Mouse (Mus musculus) MEL (cell line): ENCODE measurements around the gene Tmem145. TPM values are rescaled to one million over a fixed set of nuclear protein-coding genes. Genes with fewer than 3 reads are reported as not detected.

ENCODE experiments used
- DNase-seq: peaks from one replicate; pipeline ENCODE4 v3.0.0; 2011; ENCODE audit warnings: low read depth, low spot score
- H3K27ac ChIP-seq: 2 replicates; pipeline ENCODE4 v1.5.1; 2012; ENCODE audit warnings: low read depth, mild to moderate bottlenecking, control low read depth, low read length, moderate library complexity; ENCODE audit not compliant: control insufficient read depth
- H3K27me3 ChIP-seq, 2 experiments: fragments of 150-350 bp in 1 of 2; sonication (generic) in 1 of 2; 2 replicates each; pipeline ENCODE4 v1.6.1; 2012; ENCODE audit warnings: low read length in 2 of 2, mild to moderate bottlenecking in 2 of 2, improper control_type of control experiment in 1 of 2, moderate library complexity in 1 of 2; ENCODE audit not compliant: insufficient read depth in 2 of 2, control insufficient read depth in 1 of 2
- H3K36me3 ChIP-seq, 2 experiments: 2 replicates each; pipeline ENCODE4 v1.6.1; 2012 to 2014; ENCODE audit warnings: low read length in 2 of 2, improper control_type of control experiment in 1 of 2, inconsistent platforms in 1 of 2, mild to moderate bottlenecking in 1 of 2; ENCODE audit not compliant: insufficient read depth in 2 of 2, control insufficient read depth in 1 of 2
- H3K4me1 ChIP-seq, 2 experiments: fragments of 150-350 bp in 1 of 2; sonication (generic) in 1 of 2; 2 replicates each; pipeline ENCODE4 v1.6.1; 2012; ENCODE audit warnings: low read length in 2 of 2, improper control_type of control experiment in 1 of 2, mild to moderate bottlenecking in 1 of 2; ENCODE audit not compliant: insufficient read depth in 2 of 2, control insufficient read depth in 1 of 2
- H3K4me3 ChIP-seq, 2 experiments: fragments of 150-350 bp in 1 of 2; sonication (generic) in 1 of 2; 2 replicates each; pipeline ENCODE4 v1.5.1; 2012; ENCODE audit warnings: low read depth in 2 of 2, low read length in 2 of 2, mild to moderate bottlenecking in 2 of 2, moderate library complexity in 2 of 2, control low read depth in 1 of 2, improper control_type of control experiment in 1 of 2; ENCODE audit not compliant: control insufficient read depth in 1 of 2, insufficient read depth in 1 of 2
- H3K79me2 ChIP-seq: 2 replicates; pipeline ENCODE4 v1.6.1; 2012; ENCODE audit warnings: mild to moderate bottlenecking, low read length, moderate library complexity; ENCODE audit not compliant: control insufficient read depth, poor library complexity, insufficient read depth
- H3K9ac ChIP-seq: 2 replicates; pipeline ENCODE4 v1.6.1; 2012; ENCODE audit warnings: low read depth, mild to moderate bottlenecking, control low read depth, low read length, moderate library complexity; ENCODE audit not compliant: control insufficient read depth, poor library complexity, severe bottlenecking
- H3K9me3 ChIP-seq: fragments of 150-350 bp; sonication (generic); replicated peaks from 2 replicates; pipeline ENCODE4 v1.6.1; 2012; ENCODE audit warnings: mild to moderate bottlenecking, low read length, improper control_type of control experiment, moderate library complexity; ENCODE audit not compliant: insufficient read depth
- BHLHE40 ChIP-seq: IDR thresholded peaks from 2 replicates; pipeline ENCODE4 v1.6.1; 2012; ENCODE audit warnings: low read depth, mild to moderate bottlenecking, inconsistent platforms, low read length, improper control_type of control experiment, borderline replicate concordance
- CTCF ChIP-seq, 3 experiments: IDR thresholded peaks in 2 of 3; conservative IDR thresholded peaks in 1 of 3; 2 replicates each; pipeline ENCODE4 v1.5.1; 2011 to 2012; ENCODE audit warnings: low read length in 3 of 3, low read depth in 2 of 3, mild to moderate bottlenecking in 2 of 3, improper control_type of control experiment in 1 of 3, inconsistent platforms in 1 of 3, mixed read lengths in 1 of 3, moderate library complexity in 1 of 3; ENCODE audit not compliant: control insufficient read depth in 1 of 3, insufficient read depth in 1 of 3, poor library complexity in 1 of 3, severe bottlenecking in 1 of 3
- E2F4 ChIP-seq: IDR thresholded peaks from 2 replicates; pipeline ENCODE4 v1.6.1; 2011; ENCODE audit warnings: low read depth, low read length, improper control_type of control experiment, borderline replicate concordance
- EP300 ChIP-seq, 2 experiments: IDR thresholded peaks; 2 replicates each; pipeline ENCODE4 v1.6.1; 2011; ENCODE audit warnings: improper control_type of control experiment in 2 of 2, low read length in 2 of 2, low read depth in 1 of 2, mild to moderate bottlenecking in 1 of 2
- ETS1 ChIP-seq: IDR thresholded peaks from 2 replicates; pipeline ENCODE4 v1.6.1; 2012; ENCODE audit warnings: low read depth, mild to moderate bottlenecking, inconsistent platforms, low read length, improper control_type of control experiment, moderate library complexity
- GABPA ChIP-seq: IDR thresholded peaks from 2 replicates; pipeline ENCODE4 v1.6.1; 2012; ENCODE audit warnings: low read depth, mild to moderate bottlenecking, inconsistent platforms, low read length, improper control_type of control experiment, moderate library complexity
- HCFC1 ChIP-seq: IDR thresholded peaks from 2 replicates; pipeline ENCODE4 v1.6.1; 2012; ENCODE audit warnings: low read depth, mild to moderate bottlenecking, inconsistent platforms, low read length, improper control_type of control experiment, moderate library complexity
- JUND ChIP-seq: IDR thresholded peaks from 2 replicates; pipeline ENCODE4 v1.6.1; 2011; ENCODE audit warnings: low read depth, mild to moderate bottlenecking, improper control_type of control experiment, low read length
- KAT2A ChIP-seq: conservative IDR thresholded peaks from 2 replicates; pipeline ENCODE4 v1.6.1; 2012; ENCODE audit warnings: low read depth, low read length, improper control_type of control experiment, inconsistent platforms
- MAX ChIP-seq: IDR thresholded peaks from 2 replicates; pipeline ENCODE4 v1.6.1; 2011; ENCODE audit warnings: low read length, improper control_type of control experiment
- MAZ ChIP-seq: IDR thresholded peaks from 2 replicates; pipeline ENCODE4 v1.6.1; 2012; ENCODE audit warnings: low read depth, mild to moderate bottlenecking, inconsistent platforms, low read length, improper control_type of control experiment
- MEF2A ChIP-seq: IDR thresholded peaks from 2 replicates; pipeline ENCODE4 v1.6.1; 2014; ENCODE audit warnings: low read depth, mild to moderate bottlenecking, inconsistent platforms, low read length, improper control_type of control experiment; ENCODE audit not compliant: poor library complexity, insufficient replicate concordance, severe bottlenecking; ENCODE audit errors: extremely low read depth
- MYB ChIP-seq: IDR thresholded peaks from 2 replicates; pipeline ENCODE4 v1.6.1; 2011; ENCODE audit warnings: mild to moderate bottlenecking, low read depth, low read length, improper control_type of control experiment
- NELFE ChIP-seq: IDR thresholded peaks from 2 replicates; pipeline ENCODE4 v1.6.1; 2011; ENCODE audit warnings: low read depth, low read length, improper control_type of control experiment
- POLR2AphosphoS2 ChIP-seq: IDR thresholded peaks from 2 replicates; pipeline ENCODE4 v1.6.1; 2011; ENCODE audit warnings: low read length, improper control_type of control experiment
- POLR2AphosphoS5 ChIP-seq: IDR thresholded peaks from 2 replicates; pipeline ENCODE4 v1.6.1; 2012; ENCODE audit warnings: low read depth, borderline replicate concordance, mild to moderate bottlenecking, inconsistent platforms, low read length, moderate library complexity, mixed read lengths
- RAD21 ChIP-seq: IDR thresholded peaks from 2 replicates; pipeline ENCODE4 v1.6.1; 2011; ENCODE audit warnings: mild to moderate bottlenecking, low read depth, low read length, improper control_type of control experiment
- SIN3A ChIP-seq: IDR thresholded peaks from 2 replicates; pipeline ENCODE4 v1.6.1; 2012; ENCODE audit warnings: low read length, improper control_type of control experiment, inconsistent platforms
- SMC3 ChIP-seq: IDR thresholded peaks from 2 replicates; pipeline ENCODE4 v1.6.1; 2011; ENCODE audit warnings: low read depth, low read length, improper control_type of control experiment
- TBP ChIP-seq: IDR thresholded peaks from 2 replicates; pipeline ENCODE4 v1.8.0; 2011; ENCODE audit warnings: low read depth, low read length, improper control_type of control experiment
- TCF12 ChIP-seq: IDR thresholded peaks from 2 replicates; pipeline ENCODE4 v1.6.1; 2014; ENCODE audit warnings: low read depth, mild to moderate bottlenecking, inconsistent platforms, low read length, improper control_type of control experiment, moderate library complexity
- UBTF ChIP-seq: IDR thresholded peaks from 2 replicates; pipeline ENCODE4 v1.6.1; 2012; ENCODE audit warnings: low read depth, mild to moderate bottlenecking, inconsistent platforms, low read length, improper control_type of control experiment, moderate library complexity, borderline replicate concordance; ENCODE audit not compliant: insufficient read depth
- ZC3H11A ChIP-seq: IDR thresholded peaks from 2 replicates; pipeline ENCODE4 v1.6.1; 2012; ENCODE audit warnings: low read depth, mild to moderate bottlenecking, inconsistent platforms, low read length, improper control_type of control experiment
- ZKSCAN1 ChIP-seq: IDR thresholded peaks from 2 replicates; pipeline ENCODE4 v1.6.1; 2012; ENCODE audit warnings: low read depth, mild to moderate bottlenecking, inconsistent platforms, low read length, improper control_type of control experiment, moderate library complexity
- ZMIZ1 ChIP-seq: IDR thresholded peaks from 2 replicates; pipeline ENCODE4 v1.6.1; 2012; ENCODE audit warnings: low read depth, mild to moderate bottlenecking, inconsistent platforms, low read length, improper control_type of control experiment, moderate library complexity
- ZNF384 ChIP-seq: IDR thresholded peaks from 2 replicates; pipeline ENCODE4 v1.6.1; 2012; ENCODE audit warnings: low read depth, mild to moderate bottlenecking, inconsistent platforms, low read length, improper control_type of control experiment
- polyA plus RNA-seq, 2 experiments: library from polyadenylated mRNA; stranded (reverse) in 1 of 2; unstranded in 1 of 2; fragments of >175 nt in 1 of 2; fragments of >200 nt in 1 of 2; gene quantifications; 2 replicates each; pipeline versions ENCODE4 v1.2.1 to v1.2.4; 2012; ENCODE audit warnings: low replicate concordance in 2 of 2, low read depth in 1 of 2; ENCODE audit not compliant: insufficient read length in 2 of 2, insufficient read depth in 1 of 2, missing spikeins in 1 of 2
- total RNA-seq: library from RNA; depleted of rRNA; stranded (reverse); fragments of 300-350 nt; gene quantifications from 2 replicates; pipeline ENCODE4 v1.2.3, GENCODE M21; 2012

The Tmem145 gene
- total and polyA plus RNA-seq, 3 experiments, result not detected

- no peak for TF ChIP-seq POLR2AphosphoS5
- 0 out of 2 replicates have a peak, but pooled peaks have one; percentile 9 for TF ChIP-seq ETS1
- no peak for TF ChIP-seq BHLHE40
- TF ChIP-seq CTCF (IDR thresholded peaks at IDR 0.05 in 2 of 3, conservative IDR thresholded peaks at IDR 0.05 in 1 of 3; ENCODE audit: control insufficient read depth in 1 of 3, insufficient read depth in 1 of 3, low read depth in 2 of 3, low read length in 3 of 3, poor library complexity in 1 of 3, severe bottlenecking in 1 of 3), result no peak
- TF ChIP-seq TBP, result 0 out of 2 replicates have a peak, but pooled peaks have one; percentile 12
- TF ChIP-seq GABPA, result no peak
- no peak for TF ChIP-seq UBTF
- no peak for TF ChIP-seq ZNF384
- TF ChIP-seq JUND, result no peak
- peak; percentile 4; the same call in 1 of the 2 replicates for TF ChIP-seq SIN3A
- no peak; the same call in 1 of the 2 replicates for TF ChIP-seq NELFE
- TF ChIP-seq POLR2AphosphoS2, result no peak
Measured at GRCm38 (mm10) chr7:25317446-25317999, 11.6 kb downstream of the Tmem145 start (continued).

- H3K27ac ChIP-seq, result no peak overlapping the region
- H3K9ac ChIP-seq, result no peak overlapping the region
- H3K4me1 ChIP-seq, result 0 out of 4 replicates have a peak, but pooled peaks cover 0 to 6% of the 10 kb centered on the region in 2 experiments
- H3K79me2 ChIP-seq, result peaks cover 6% of the 10 kb centered on the region
- H3K4me3 ChIP-seq, result no peak overlapping the region
- no peaks in the 10 kb centered on the region for H3K9me3 ChIP-seq
- H3K27me3 ChIP-seq, result no peaks in the 10 kb centered on the region
- DNase-seq, result no peak
- TF ChIP-seq ZKSCAN1, result no peak
- no peak for TF ChIP-seq MAX
- TF ChIP-seq KAT2A, result no peak
- TF ChIP-seq POLR2AphosphoS5, result no peak
- no peak for TF ChIP-seq MEF2A
- TF ChIP-seq SMC3, result no peak
- no peak for TF ChIP-seq RAD21
- no peak for TF ChIP-seq HCFC1
- no peak for TF ChIP-seq TCF12
- TF ChIP-seq MAZ, result no peak
- TF ChIP-seq JUND, result no peak
- no peak for TF ChIP-seq SIN3A
- TF ChIP-seq EP300 (IDR thresholded peaks at IDR 0.05; ENCODE audit: low read depth in 1 of 2, low read length in 2 of 2), result no peak
- TF ChIP-seq CTCF (IDR thresholded peaks at IDR 0.05 in 2 of 3, conservative IDR thresholded peaks at IDR 0.05 in 1 of 3; ENCODE audit: control insufficient read depth in 1 of 3, insufficient read depth in 1 of 3, low read depth in 2 of 3, low read length in 3 of 3, poor library complexity in 1 of 3, severe bottlenecking in 1 of 3), result no peak
- no peak for TF ChIP-seq BHLHE40
- TF ChIP-seq MYB, result no peak
- TF ChIP-seq ZC3H11A, result no peak
- no peak for TF ChIP-seq ZNF384
- no peak for TF ChIP-seq E2F4
- TF ChIP-seq ZMIZ1, result no peak
- peaks cover 0 to 3% of the 10 kb centered on the region in 2 experiments; a peak in 2 of 4 replicates for H3K36me3 ChIP-seq
Measured at GRCm38 (mm10) chr7:25322058-25322484, 16.2 kb downstream of the Tmem145 start.
